Mouse (Mus musculus): ENCODE data around the gene Stx18. TPM values are rescaled to one million over a fixed set of nuclear protein-coding genes. Genes with fewer than 3 reads are reported as not detected.

Gene Stx18
- polyA plus RNA-seq (2015; fragmentation: Nextera tagmentation; extraction: Ambion mirVana) = 36.6 and 37.2 TPM in 2 replicates

DNA sequence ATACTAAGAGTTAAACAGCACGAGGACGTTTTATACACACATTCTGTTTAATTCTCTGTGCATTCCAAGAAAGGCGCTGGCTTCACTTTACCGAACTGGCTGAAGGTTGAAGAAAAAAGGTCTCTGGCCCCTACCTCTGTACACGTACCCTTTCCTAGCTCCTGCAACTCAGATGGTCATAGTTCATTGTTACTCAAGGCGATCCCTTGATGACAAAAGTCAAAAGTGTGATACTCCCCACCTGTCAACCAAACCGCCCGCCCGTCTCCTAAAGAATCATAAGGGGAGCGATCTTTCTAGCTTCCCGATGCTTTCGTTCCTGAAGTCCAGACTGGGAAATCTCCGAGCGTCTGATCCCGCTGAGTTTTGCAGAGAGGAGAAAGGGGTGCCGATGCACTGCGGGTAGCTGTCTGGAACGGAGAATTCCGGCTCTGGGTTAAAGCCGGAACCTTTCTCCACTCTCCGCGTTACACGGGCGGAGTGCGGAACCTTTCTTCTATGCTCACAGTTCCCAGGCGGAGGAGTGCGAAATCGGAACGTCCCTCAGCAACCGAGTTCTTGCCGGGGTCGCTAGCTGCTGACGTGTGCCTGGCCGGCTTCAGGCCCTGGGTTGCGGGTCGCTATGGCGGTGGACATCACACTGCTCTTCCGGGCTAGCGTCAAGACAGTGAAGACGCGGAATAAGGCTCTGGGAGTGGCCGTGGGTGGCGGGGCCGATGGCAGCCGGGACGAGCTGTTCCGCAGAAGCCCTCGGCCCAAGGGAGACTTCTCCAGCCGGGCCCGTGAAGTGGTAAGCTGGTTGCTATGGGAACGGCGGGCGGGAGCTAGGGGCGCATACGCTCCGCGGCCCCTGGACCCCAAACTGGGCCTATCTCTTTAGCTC is at the start of gene Stx18:
Gene Stx18 (plus strand): TSS at position 33 of the 883 bp plus-strand sequence.
- peak; percentile 97 for ATAC-seq (replicated peaks)
- under 1% methylated on average over 57 of the region's 57 CpGs for WGBS
- peaks cover 13% of the 10 kb centered on the region for H3K4me1 ChIP-seq
- H3K9ac ChIP-seq (replicated peaks) = peak within 1 kb of the TSS; percentile 90
- no peaks in the 10 kb centered on the region for H3K27me3 ChIP-seq
- H3K9me3 ChIP-seq = no peaks in the 10 kb centered on the region
- peak within 1 kb of the TSS; percentile 41 for H3K27ac ChIP-seq (replicated peaks)
- no peaks in the 10 kb centered on the region for H3K36me3 ChIP-seq
- H3K4me2 ChIP-seq (replicated peaks) = peak within 1 kb of the TSS; percentile 60
- H3K4me3 ChIP-seq = peak within 1 kb of the TSS; percentile 88

DNA sequence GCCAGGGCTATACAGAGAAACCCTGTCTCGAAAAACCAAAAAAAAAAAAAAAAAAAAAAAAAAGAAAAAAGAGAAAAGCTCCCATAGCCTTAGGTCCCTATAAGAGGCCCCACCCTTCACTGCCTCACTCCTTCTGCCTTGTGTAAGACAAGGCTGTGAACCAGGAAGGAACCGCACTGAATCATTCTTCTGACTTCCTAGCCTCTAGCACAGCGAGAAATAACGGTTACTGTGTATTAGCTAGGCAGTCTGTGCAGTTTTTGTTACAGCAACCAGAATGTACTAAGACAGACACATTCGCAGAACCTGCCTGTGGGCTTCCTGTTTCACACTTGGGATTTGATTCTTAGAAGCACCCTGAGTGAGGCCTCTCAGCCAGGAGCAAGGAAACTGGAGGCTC is 46.2 kb upstream of the Stx18 start:
- Histone ChIP-seq H3K36me3 (no peaks in the 10 kb centered on the region), H3K27ac (replicated peaks) (no peak overlapping the region), H3K4me3 (no peak overlapping the region), H3K9me3 (no peaks in the 10 kb centered on the region), H3K9ac (replicated peaks) (no peak overlapping the region), H3K4me2 (replicated peaks) (no peak overlapping the region), H3K4me1 (no peaks in the 10 kb centered on the region), H3K27me3 (no peaks in the 10 kb centered on the region)
- ATAC-seq (replicated peaks) = no peak
- WGBS = 86% methylated on average over 5 of the region's 5 CpGs

GRCm38 (mm10) chr5:37998805-37999204 is 39.7 kb upstream of the Stx18 start:
- Histone ChIP-seq H3K27me3 (no peaks in the 10 kb centered on the region), H3K9me3 (no peaks in the 10 kb centered on the region), H3K27ac (replicated peaks) (no peak overlapping the region), H3K9ac (replicated peaks) (no peak overlapping the region), H3K4me2 (replicated peaks) (no peak overlapping the region), H3K4me1 (no peaks in the 10 kb centered on the region), H3K4me3 (no peak overlapping the region), H3K36me3 (no peaks in the 10 kb centered on the region)
- ATAC-seq (replicated peaks) = no peak
- 71% methylated on average over 2 of the region's 2 CpGs for WGBS

DNA sequence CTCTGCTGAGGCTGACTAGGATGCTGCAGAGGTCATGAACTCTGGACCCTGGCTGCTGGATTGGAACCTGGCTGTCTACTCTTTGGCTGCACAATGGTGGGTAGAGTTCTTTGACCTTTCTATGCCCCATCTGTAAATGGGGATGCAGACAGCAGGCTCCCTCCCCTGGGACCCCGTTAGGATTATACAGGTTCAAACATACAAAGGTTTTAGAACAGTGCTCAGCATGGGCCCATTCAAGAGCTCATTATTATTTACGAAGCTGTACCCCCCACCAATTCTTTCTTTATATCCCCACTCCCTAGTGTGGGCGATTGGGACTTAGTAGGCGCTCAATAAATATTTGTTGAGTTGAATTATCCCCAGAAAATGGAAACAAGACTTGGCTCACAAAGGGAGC is 36.0 kb upstream of the Stx18 start:
- Histone ChIP-seq H3K4me3 (no peak overlapping the region), H3K4me1 (no peaks in the 10 kb centered on the region), H3K9ac (replicated peaks) (no peak overlapping the region), H3K27ac (replicated peaks) (no peak overlapping the region), H3K36me3 (no peaks in the 10 kb centered on the region), H3K27me3 (no peaks in the 10 kb centered on the region), H3K9me3 (no peaks in the 10 kb centered on the region), H3K4me2 (replicated peaks) (no peak overlapping the region)
- no peak for ATAC-seq (replicated peaks)
- 16% methylated on average over 4 of the region's 4 CpGs for WGBS

DNA sequence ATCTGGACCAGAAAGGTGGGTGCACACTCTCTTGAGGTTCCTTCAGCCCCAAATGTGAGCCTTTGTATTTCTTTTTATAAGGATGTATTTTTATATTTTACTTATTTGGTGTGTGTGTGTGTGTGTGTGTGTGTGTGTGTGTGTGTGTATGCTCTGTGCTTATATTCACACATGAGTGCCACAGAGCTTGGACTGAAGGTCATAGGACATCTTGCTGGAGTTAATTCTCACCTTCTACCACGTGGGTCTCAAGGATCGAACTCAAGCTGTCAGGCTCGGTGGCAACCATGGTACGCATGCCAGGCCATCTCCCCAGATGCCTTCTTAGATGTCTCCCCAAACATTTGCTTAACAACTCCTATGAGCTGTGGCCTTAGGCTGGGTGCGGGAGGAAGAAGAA is 33.8 kb upstream of the Stx18 start:
- no peak for ATAC-seq (replicated peaks)
- 86% methylated on average over 5 of the region's 5 CpGs for WGBS

GRCm38 (mm10) chr5:38006415-38007347 is 31.9 kb upstream of the Stx18 start:
- Histone ChIP-seq H3K9me3 (no peaks in the 10 kb centered on the region), H3K4me2 (replicated peaks) (no peak overlapping the region), H3K36me3 (no peaks in the 10 kb centered on the region), H3K27ac (replicated peaks) (no peak overlapping the region), H3K4me1 (no peaks in the 10 kb centered on the region), H3K9ac (replicated peaks) (no peak overlapping the region), H3K27me3 (no peaks in the 10 kb centered on the region), H3K4me3 (no peak overlapping the region)
- 49% methylated on average over 17 of the region's 17 CpGs for WGBS
- ATAC-seq (replicated peaks) = no peak

More for the DNA sequence above, 33.8 kb upstream of the Stx18 start:
- no peak overlapping the region for H3K4me2 ChIP-seq (replicated peaks)
- no peak overlapping the region for H3K9ac ChIP-seq (replicated peaks)
- H3K4me3 ChIP-seq = no peak overlapping the region
- H3K36me3 ChIP-seq = no peaks in the 10 kb centered on the region
- H3K4me1 ChIP-seq = no peaks in the 10 kb centered on the region
- H3K27me3 ChIP-seq = no peaks in the 10 kb centered on the region
- H3K9me3 ChIP-seq = no peaks in the 10 kb centered on the region
- no peak overlapping the region for H3K27ac ChIP-seq (replicated peaks)

DNA sequence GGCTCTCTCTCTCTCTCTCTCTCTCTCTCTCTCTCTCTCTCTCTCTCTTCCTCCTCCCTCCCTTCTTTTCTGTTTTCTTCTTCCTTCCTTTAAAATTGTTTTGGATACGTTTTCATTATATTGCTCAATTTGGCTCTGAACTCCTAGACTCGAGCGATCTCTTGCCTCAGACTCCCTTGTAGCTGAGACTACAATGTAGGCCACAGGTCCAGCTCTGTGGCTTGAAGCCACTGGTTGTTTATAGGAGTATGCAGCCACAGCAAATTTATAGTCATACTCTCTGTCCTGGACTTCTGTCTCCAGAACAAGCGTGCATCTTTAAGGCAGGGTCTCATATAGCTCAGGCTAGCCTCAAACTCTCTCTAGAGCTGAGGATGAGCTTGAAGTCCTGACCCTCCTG is 29.5 kb upstream of the Stx18 start:
- no peaks in the 10 kb centered on the region for H3K4me1 ChIP-seq
- H3K27ac ChIP-seq (replicated peaks) = no peak overlapping the region
- H3K36me3 ChIP-seq = no peaks in the 10 kb centered on the region
- 95% methylated on average over 4 of the region's 4 CpGs for WGBS
- H3K9me3 ChIP-seq = no peaks in the 10 kb centered on the region
- H3K4me3 ChIP-seq = no peak overlapping the region
- no peak overlapping the region for H3K9ac ChIP-seq (replicated peaks)
- H3K4me2 ChIP-seq (replicated peaks) = no peak overlapping the region
- no peaks in the 10 kb centered on the region for H3K27me3 ChIP-seq
- no peak for ATAC-seq (replicated peaks)

GRCm38 (mm10) chr5:38014916-38015315 is 23.6 kb upstream of the Stx18 start:
- 44% methylated on average over 3 of the region's 3 CpGs for WGBS
- no peaks in the 10 kb centered on the region for H3K4me1 ChIP-seq

DNA sequence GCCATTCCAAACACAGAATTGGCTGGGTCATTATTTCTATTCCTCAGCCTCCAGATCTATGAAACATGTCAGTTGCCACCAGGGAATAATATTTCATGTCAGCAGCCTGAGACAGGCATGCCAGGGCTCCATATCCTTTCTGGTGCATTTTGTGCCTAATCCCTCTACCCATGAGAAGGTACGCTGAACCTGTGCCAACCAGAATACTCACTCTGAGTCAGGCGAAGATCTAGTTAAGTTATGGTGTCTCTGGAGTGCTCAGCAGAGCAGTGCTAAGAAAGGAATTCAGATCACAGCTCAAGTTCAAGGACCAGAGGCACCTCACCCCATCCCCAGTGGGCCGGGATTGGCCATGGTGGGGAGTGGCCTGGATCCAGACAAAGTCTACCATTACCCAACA is 21.6 kb upstream of the Stx18 start:
- no peaks in the 10 kb centered on the region for H3K27me3 ChIP-seq
- no peaks in the 10 kb centered on the region for H3K4me1 ChIP-seq
- H3K9ac ChIP-seq (replicated peaks) = no peak overlapping the region
- no peaks in the 10 kb centered on the region for H3K36me3 ChIP-seq
- no peak overlapping the region for H3K4me3 ChIP-seq
- H3K27ac ChIP-seq (replicated peaks) = no peak overlapping the region
- H3K4me2 ChIP-seq (replicated peaks) = no peak overlapping the region
- ATAC-seq (replicated peaks) = no peak
- 81% methylated on average over 3 of the region's 3 CpGs for WGBS
- H3K9me3 ChIP-seq = no peaks in the 10 kb centered on the region

More at GRCm38 (mm10) chr5:38014916-38015315, 23.6 kb upstream of the Stx18 start:
- Histone ChIP-seq H3K27me3 (no peaks in the 10 kb centered on the region), H3K36me3 (no peaks in the 10 kb centered on the region), H3K9ac (replicated peaks) (no peak overlapping the region), H3K27ac (replicated peaks) (no peak overlapping the region), H3K9me3 (no peaks in the 10 kb centered on the region), H3K4me3 (no peak overlapping the region), H3K4me2 (replicated peaks) (no peak overlapping the region)
- ATAC-seq (replicated peaks) = no peak

DNA sequence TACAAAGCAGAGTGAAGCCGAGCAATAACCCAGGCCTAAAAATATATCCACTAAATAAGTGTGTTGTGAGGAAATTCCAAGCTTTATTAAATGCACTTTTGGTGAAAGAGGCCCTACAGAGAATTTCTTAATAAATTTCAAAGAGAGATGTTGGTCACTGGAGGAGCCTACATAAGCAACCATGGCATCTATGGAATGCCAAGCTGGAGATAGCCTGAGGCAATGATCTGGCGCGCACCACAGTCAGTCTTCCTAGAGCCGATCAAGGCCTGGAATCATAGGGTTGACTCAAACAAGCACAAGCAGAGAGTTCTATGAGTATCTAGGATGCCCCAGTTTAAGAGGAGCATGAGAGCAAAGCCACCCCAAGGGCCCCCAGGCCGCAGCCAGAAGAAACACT is 10.9 kb upstream of the Stx18 start:
- H3K27me3 ChIP-seq = no peaks in the 10 kb centered on the region
- no peak for ATAC-seq (replicated peaks)
- no peaks in the 10 kb centered on the region for H3K9me3 ChIP-seq
- H3K4me1 ChIP-seq = no peaks in the 10 kb centered on the region
- no peak overlapping the region for H3K4me2 ChIP-seq (replicated peaks)
- H3K27ac ChIP-seq (replicated peaks) = no peak overlapping the region
- WGBS = 86% methylated on average over 5 of the region's 5 CpGs
- no peaks in the 10 kb centered on the region for H3K36me3 ChIP-seq
- H3K9ac ChIP-seq (replicated peaks) = no peak overlapping the region
- H3K4me3 ChIP-seq = no peak overlapping the region

DNA sequence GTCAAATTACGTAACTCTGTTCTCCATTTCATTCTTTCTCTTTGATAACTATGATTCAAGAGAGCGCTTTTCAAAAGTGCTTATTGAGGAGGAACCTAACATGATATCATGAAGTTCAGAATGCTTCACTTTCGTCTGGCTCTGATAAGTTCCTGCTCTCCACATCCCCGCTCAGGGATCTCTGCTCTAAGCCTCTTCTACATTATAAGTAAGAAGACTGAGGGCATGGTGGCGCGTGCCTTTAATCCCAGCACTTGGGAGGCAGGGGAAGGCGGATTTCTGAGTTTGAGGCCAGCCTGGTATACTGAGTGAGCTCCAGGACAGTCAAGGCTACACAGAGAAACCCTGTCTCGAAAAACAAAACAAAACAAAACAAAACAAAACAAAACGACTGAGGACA is 268 bp upstream of the Stx18 start:
- no peaks in the 10 kb centered on the region for H3K9me3 ChIP-seq
- H3K4me1 ChIP-seq = peaks cover 13% of the 10 kb centered on the region
- H3K9ac ChIP-seq (replicated peaks) = peak overlapping the region; percentile 90
- no peaks in the 10 kb centered on the region for H3K36me3 ChIP-seq
- H3K27ac ChIP-seq (replicated peaks) = no peak overlapping the region
- H3K27me3 ChIP-seq = no peaks in the 10 kb centered on the region
- peak overlapping the region; percentile 88 for H3K4me3 ChIP-seq
- WGBS = 22% methylated on average over 9 of the region's 9 CpGs
- H3K4me2 ChIP-seq (replicated peaks) = peak overlapping the region; percentile 60
- peak; percentile 7; the same call in 1 of the 2 replicates for ATAC-seq (replicated peaks)

GRCm38 (mm10) chr5:38039796-38040195 is 1.3 kb downstream of the Stx18 start:
- H3K27ac ChIP-seq (replicated peaks) = no peak overlapping the region

More at GRCm38 (mm10) chr5:38039796-38040195, 1.3 kb downstream of the Stx18 start:
- no peaks in the 10 kb centered on the region for H3K36me3 ChIP-seq
- H3K4me3 ChIP-seq = peak overlapping the region; percentile 88
- H3K4me2 ChIP-seq (replicated peaks) = peak overlapping the region; percentile 60
- peak overlapping the region; percentile 90 for H3K9ac ChIP-seq (replicated peaks)
- ATAC-seq (replicated peaks) = 0 out of 2 replicates have a peak, but pooled peaks have one; percentile 9
- peaks cover 13% of the 10 kb centered on the region for H3K4me1 ChIP-seq
- WGBS = 30% methylated on average over 9 of the region's 9 CpGs
- no peaks in the 10 kb centered on the region for H3K9me3 ChIP-seq
- H3K27me3 ChIP-seq = no peaks in the 10 kb centered on the region
